Mouse (Mus musculus) cerebellum, postnatal 25 days (tissue): ENCODE measurements around the gene Aldoc.

ENCODE experiments used
- DNase-seq, 2 experiments: peaks; one replicate each; pipeline ENCODE4 v3.0.0; 2021; ENCODE audit warnings: mixed read lengths in 2 of 2

Gene Aldoc

GRCm38 (mm10) chr11:78333992-78334391, 11.2 kb downstream of the Aldoc start:
- DNase-seq = no peak

- DNase-seq = no peak
Observed at GRCm38 (mm10) chr11:78337040-78337439, 14.3 kb downstream of the Aldoc start.

- no peak for DNase-seq
Observed at GRCm38 (mm10) chr11:78341702-78342101, 18.9 kb downstream of the Aldoc start.

- peak; percentile 77 to 87 for DNase-seq
Observed at GRCm38 (mm10) chr11:78343381-78344327, 20.9 kb downstream of the Aldoc start, which contains the start of gene Unc119. Gene Unc119, plus strand, starts transcription at chr11:78343482.

GRCm38 (mm10) chr11:78344328-78344889, 21.6 kb downstream of the Aldoc start:
- no peak for DNase-seq

- peak in 1 of 2 experiments; percentile 42 for DNase-seq
Observed at GRCm38 (mm10) chr11:78344890-78345715, 22.3 kb downstream of the Aldoc start.

- DNase-seq = no peak
Observed at GRCm38 (mm10) chr11:78345801-78346200, 23.0 kb downstream of the Aldoc start.

GRCm38 (mm10) chr11:78346326-78347069, 23.7 kb downstream of the Aldoc start:
- DNase-seq = no peak

GRCm38 (mm10) chr11:78347070-78347754, 24.4 kb downstream of the Aldoc start:
- DNase-seq = peak; percentile 83 to 90

- DNase-seq = no peak
Observed at GRCm38 (mm10) chr11:78347908-78348307, 25.1 kb downstream of the Aldoc start.

GRCm38 (mm10) chr11:78348474-78348873, 25.7 kb downstream of the Aldoc start:
- DNase-seq = no peak

- no peak for DNase-seq
Observed at GRCm38 (mm10) chr11:78349441-78350358, 26.9 kb downstream of the Aldoc start.

- DNase-seq = no peak
Observed at GRCm38 (mm10) chr11:78353081-78353480, 30.3 kb downstream of the Aldoc start.

- no peak for DNase-seq
Observed at GRCm38 (mm10) chr11:78354905-78355304, 32.1 kb downstream of the Aldoc start.

- DNase-seq = peak; percentile 76 to 87
Observed at GRCm38 (mm10) chr11:78355471-78356238, 32.9 kb downstream of the Aldoc start.

- peak; percentile 43 to 58 for DNase-seq
Observed at GRCm38 (mm10) chr11:78358330-78359007, 35.7 kb downstream of the Aldoc start.

GRCm38 (mm10) chr11:78360125-78360788, 37.5 kb downstream of the Aldoc start:
- peak; percentile 78 to 88 for DNase-seq

GRCm38 (mm10) chr11:78360789-78361131, 38.0 kb downstream of the Aldoc start:
- no peak for DNase-seq
